Mouse (Mus musculus) kidney, adult 9 months (tissue): ENCODE data around the gene Kcnh7.
A peak's percentile ranks its signal among the peaks of the same experiment; 100 is the strongest.

Experiments
- DNase-seq: peaks from one replicate; pipeline ENCODE4 v3.0.0; 2022

Kcnh7 gene

GRCm38 (mm10) chr2:63183563-63184545 is at the start of gene Kcnh7:
Kcnh7 (minus strand) TSS chr2:63184287.
- no peak for DNase-seq

GRCm38 (mm10) chr2:63207435-63207834 is 23.3 kb upstream of the Kcnh7 start:
- DNase-seq: no peak

- DNase-seq: peak; percentile 24
Measured at GRCm38 (mm10) chr2:63186014-63186413, 1.9 kb upstream of the Kcnh7 start.

- peak; percentile 20 for DNase-seq
Measured at GRCm38 (mm10) chr2:63184551-63185430, 704 bp upstream of the Kcnh7 start.

GRCm38 (mm10) chr2:63153701-63154100 is 30.4 kb downstream of the Kcnh7 start:
- DNase-seq: no peak

GRCm38 (mm10) chr2:63127762-63128516 is 56.1 kb downstream of the Kcnh7 start:
- peak; percentile 1 for DNase-seq

- no peak for DNase-seq
Measured at GRCm38 (mm10) chr2:63120316-63120715, 63.8 kb downstream of the Kcnh7 start.

GRCm38 (mm10) chr2:63117209-63118193 is 66.6 kb downstream of the Kcnh7 start:
- no peak for DNase-seq

- no peak for DNase-seq
Measured at GRCm38 (mm10) chr2:63105971-63106370, 78.1 kb downstream of the Kcnh7 start.

GRCm38 (mm10) chr2:63099676-63100075 is 84.4 kb downstream of the Kcnh7 start:
- DNase-seq: no peak

- DNase-seq: no peak
Measured at GRCm38 (mm10) chr2:63091775-63092174, 92.3 kb downstream of the Kcnh7 start.

- no peak for DNase-seq
Measured at GRCm38 (mm10) chr2:63090447-63090846, 93.6 kb downstream of the Kcnh7 start.

- no peak for DNase-seq
Measured at GRCm38 (mm10) chr2:63058386-63058785, 125.7 kb downstream of the Kcnh7 start.

GRCm38 (mm10) chr2:63049884-63050283 is 134.2 kb downstream of the Kcnh7 start:
- no peak for DNase-seq

- no peak for DNase-seq
Measured at GRCm38 (mm10) chr2:63039718-63040117, 144.4 kb downstream of the Kcnh7 start.

GRCm38 (mm10) chr2:63014909-63015308 is 169.2 kb downstream of the Kcnh7 start:
- no peak for DNase-seq

- no peak for DNase-seq
Measured at GRCm38 (mm10) chr2:63009141-63009540, 174.9 kb downstream of the Kcnh7 start.

- DNase-seq: no peak
Measured at GRCm38 (mm10) chr2:63002784-63003183, 181.3 kb downstream of the Kcnh7 start.

GRCm38 (mm10) chr2:62997692-62998091 is 186.4 kb downstream of the Kcnh7 start:
- DNase-seq: no peak

- DNase-seq: no peak
Measured at GRCm38 (mm10) chr2:62988616-62989015, 195.5 kb downstream of the Kcnh7 start.

- no peak for DNase-seq
Measured at GRCm38 (mm10) chr2:62983936-62984335, 200.2 kb downstream of the Kcnh7 start.
